Mouse (Mus musculus): Measurements from ENCODE around the gene Nr4a2. TPM values are rescaled to one million over a fixed set of nuclear protein-coding genes. Genes with fewer than 3 reads are reported as not detected.

Gene Nr4a2
- 6.8 and 9.9 TPM in 2 replicates for total RNA-seq (2021)
- long read RNA-seq, partial matches to known transcripts = 1 of 4 reads
- long read RNA-seq, other reads (novel, unspliced or antisense) = 1 of 4 reads

GRCm38 (mm10) chr2:57123991-57124840, at the start of gene Nr4a2:
Gene Nr4a2, minus strand, starts transcription at chr2:57124003.
- peak; percentile 92 for DNase-seq

- no peak for DNase-seq
These were observed 41.6 kb upstream of the Nr4a2 start for GRCm38 (mm10) chr2:57165416-57165815.

- no peak for DNase-seq
These were observed 33.0 kb upstream of the Nr4a2 start for GRCm38 (mm10) chr2:57156814-57157213.

- no peak for DNase-seq
These were observed 26.0 kb upstream of the Nr4a2 start for GRCm38 (mm10) chr2:57149796-57150195.

GRCm38 (mm10) chr2:57148231-57148630, 24.4 kb upstream of the Nr4a2 start:
- no peak for DNase-seq

- no peak for DNase-seq
These were observed 22.0 kb upstream of the Nr4a2 start for GRCm38 (mm10) chr2:57145646-57146421.

GRCm38 (mm10) chr2:57138594-57138993, 14.8 kb upstream of the Nr4a2 start:
- DNase-seq = no peak

- no peak for DNase-seq
These were observed 3.7 kb upstream of the Nr4a2 start for GRCm38 (mm10) chr2:57127461-57127860.

- DNase-seq = no peak
These were observed 2.1 kb upstream of the Nr4a2 start for GRCm38 (mm10) chr2:57125891-57126290.

GRCm38 (mm10) chr2:57122986-57123980, 520 bp downstream of the Nr4a2 start:
- DNase-seq = peak; percentile 59

GRCm38 (mm10) chr2:57121110-57121509, 2.7 kb downstream of the Nr4a2 start:
- no peak for DNase-seq

- DNase-seq = peak; percentile 46
These were observed 6.4 kb downstream of the Nr4a2 start for GRCm38 (mm10) chr2:57117201-57117951.

GRCm38 (mm10) chr2:57116366-57117200, 7.2 kb downstream of the Nr4a2 start:
- DNase-seq = peak; percentile 85

- peak; percentile 61 for DNase-seq
These were observed 7.9 kb downstream of the Nr4a2 start for GRCm38 (mm10) chr2:57115864-57116365.

GRCm38 (mm10) chr2:57115181-57115863, 8.5 kb downstream of the Nr4a2 start:
- DNase-seq = no peak

GRCm38 (mm10) chr2:57114211-57115151, 9.3 kb downstream of the Nr4a2 start:
- peak; percentile 86 for DNase-seq

GRCm38 (mm10) chr2:57113431-57113830, 10.4 kb downstream of the Nr4a2 start:
- DNase-seq = no peak

GRCm38 (mm10) chr2:57112949-57113348, 10.9 kb downstream of the Nr4a2 start:
- no peak for DNase-seq
